Mouse (Mus musculus): ENCODE measurements at regions not wholly inside any gene's neighbourhood (a gene's known extent, or its start where the extent isn't known, plus 50 kb on each side); places are given as distances from the start of the nearest gene placed in this dataset.
A peak's percentile ranks its signal among the peaks of the same experiment; 100 is the strongest.

- Histone ChIP-seq H3K36me3 (ENCODE audit: insufficient read depth, low read length) (no peaks in the 10 kb centered on the region), H3K4me2 (replicated peaks; ENCODE audit: low read depth, low read length) (no peak overlapping the region), H3K4me1 (ENCODE audit: insufficient read depth, low read length) (no peaks in the 10 kb centered on the region), H3K9ac (replicated peaks; ENCODE audit: low read length) (no peak overlapping the region), H3K27ac (ENCODE audit: low read length) (no peak overlapping the region), H3K4me3 (ENCODE audit: low read length) (no peak overlapping the region), H3K9me3 (ENCODE audit: low read length) (no peaks in the 10 kb centered on the region), H3K27me3 (ENCODE audit: insufficient read depth, low read length) (no peaks in the 10 kb centered on the region)
- ATAC-seq (ENCODE audit: low FRiP score, low TSS enrichment): no peak
Measured at GRCm38 (mm10) chr12:77149835-77150234, 88.1 kb upstream of the Fut8 start.

GRCm38 (mm10) chr12:77148146-77148545 lies 89.8 kb upstream of the Fut8 start:
- Histone ChIP-seq H3K4me1 (ENCODE audit: insufficient read depth, low read length) (no peaks in the 10 kb centered on the region), H3K9ac (replicated peaks; ENCODE audit: low read length) (no peak overlapping the region), H3K4me3 (ENCODE audit: low read length) (no peak overlapping the region), H3K4me2 (replicated peaks; ENCODE audit: low read depth, low read length) (no peak overlapping the region), H3K27me3 (ENCODE audit: insufficient read depth, low read length) (no peaks in the 10 kb centered on the region), H3K27ac (ENCODE audit: low read length) (no peak overlapping the region), H3K36me3 (ENCODE audit: insufficient read depth, low read length) (no peaks in the 10 kb centered on the region), H3K9me3 (ENCODE audit: low read length) (no peaks in the 10 kb centered on the region)
- 93% methylated on average over 2 of the region's 2 CpGs for WGBS
- ATAC-seq (ENCODE audit: low FRiP score, low TSS enrichment): no peak

- H3K9ac ChIP-seq (replicated peaks; ENCODE audit: low read length): no peak overlapping the region
- no peak overlapping the region for H3K27ac ChIP-seq (ENCODE audit: low read length)
- H3K9me3 ChIP-seq (ENCODE audit: low read length): no peaks in the 10 kb centered on the region
- ATAC-seq (ENCODE audit: low FRiP score, low TSS enrichment): no peak
- whole genome bisulfite sequencing: 56% methylated on average over 3 of the region's 3 CpGs
- no peaks in the 10 kb centered on the region for H3K27me3 ChIP-seq (ENCODE audit: insufficient read depth, low read length)
- H3K4me1 ChIP-seq (ENCODE audit: insufficient read depth, low read length): no peaks in the 10 kb centered on the region
- H3K36me3 ChIP-seq (ENCODE audit: insufficient read depth, low read length): no peaks in the 10 kb centered on the region
- no peak overlapping the region for H3K4me3 ChIP-seq (ENCODE audit: low read length)
- no peak overlapping the region for H3K4me2 ChIP-seq (replicated peaks; ENCODE audit: low read depth, low read length)
Measured at GRCm38 (mm10) chr12:77143958-77144357, 94.0 kb upstream of the Fut8 start.

GRCm38 (mm10) chr12:77143521-77143920 lies 94.4 kb upstream of the Fut8 start:
- H3K4me2 ChIP-seq (replicated peaks; ENCODE audit: low read depth, low read length): no peak overlapping the region
- H3K27ac ChIP-seq (ENCODE audit: low read length): no peak overlapping the region
- no peak overlapping the region for H3K4me3 ChIP-seq (ENCODE audit: low read length)
- no peak for ATAC-seq (ENCODE audit: low FRiP score, low TSS enrichment)
- no peaks in the 10 kb centered on the region for H3K36me3 ChIP-seq (ENCODE audit: insufficient read depth, low read length)
- H3K4me1 ChIP-seq (ENCODE audit: insufficient read depth, low read length): no peaks in the 10 kb centered on the region
- no peaks in the 10 kb centered on the region for H3K27me3 ChIP-seq (ENCODE audit: insufficient read depth, low read length)
- H3K9me3 ChIP-seq (ENCODE audit: low read length): no peaks in the 10 kb centered on the region
- H3K9ac ChIP-seq (replicated peaks; ENCODE audit: low read length): no peak overlapping the region
- 73% methylated on average over 6 of the region's 6 CpGs for WGBS

GRCm38 (mm10) chr12:77143105-77143504 lies 94.8 kb upstream of the Fut8 start:
- H3K9ac ChIP-seq (replicated peaks; ENCODE audit: low read length): no peak overlapping the region
- WGBS: 93% methylated on average over 12 of the region's 12 CpGs
- H3K36me3 ChIP-seq (ENCODE audit: insufficient read depth, low read length): no peaks in the 10 kb centered on the region
- no peak for ATAC-seq (ENCODE audit: low FRiP score, low TSS enrichment)
- no peak overlapping the region for H3K4me3 ChIP-seq (ENCODE audit: low read length)
- no peak overlapping the region for H3K4me2 ChIP-seq (replicated peaks; ENCODE audit: low read depth, low read length)
- no peak overlapping the region for H3K27ac ChIP-seq (ENCODE audit: low read length)
- H3K9me3 ChIP-seq (ENCODE audit: low read length): no peaks in the 10 kb centered on the region
- no peaks in the 10 kb centered on the region for H3K27me3 ChIP-seq (ENCODE audit: insufficient read depth, low read length)
- H3K4me1 ChIP-seq (ENCODE audit: insufficient read depth, low read length): no peaks in the 10 kb centered on the region

- H3K9ac ChIP-seq (replicated peaks; ENCODE audit: low read length): no peak overlapping the region
- H3K27ac ChIP-seq (ENCODE audit: low read length): no peak overlapping the region
- no peak for ATAC-seq (ENCODE audit: low FRiP score, low TSS enrichment)
- H3K27me3 ChIP-seq (ENCODE audit: insufficient read depth, low read length): no peaks in the 10 kb centered on the region
- H3K36me3 ChIP-seq (ENCODE audit: insufficient read depth, low read length): no peaks in the 10 kb centered on the region
- no peak overlapping the region for H3K4me3 ChIP-seq (ENCODE audit: low read length)
- H3K4me1 ChIP-seq (ENCODE audit: insufficient read depth, low read length): no peaks in the 10 kb centered on the region
- H3K9me3 ChIP-seq (ENCODE audit: low read length): no peaks in the 10 kb centered on the region
- WGBS: 80% methylated on average over 4 of the region's 4 CpGs
- no peak overlapping the region for H3K4me2 ChIP-seq (replicated peaks; ENCODE audit: low read depth, low read length)
Measured at GRCm38 (mm10) chr12:77142224-77142623, 95.7 kb upstream of the Fut8 start.

- no peak overlapping the region for H3K27ac ChIP-seq (ENCODE audit: low read length)
- H3K36me3 ChIP-seq (ENCODE audit: insufficient read depth, low read length): no peaks in the 10 kb centered on the region
- H3K9me3 ChIP-seq (ENCODE audit: low read length): no peaks in the 10 kb centered on the region
- no peak overlapping the region for H3K9ac ChIP-seq (replicated peaks; ENCODE audit: low read length)
- H3K27me3 ChIP-seq (ENCODE audit: insufficient read depth, low read length): no peaks in the 10 kb centered on the region
- no peak overlapping the region for H3K4me3 ChIP-seq (ENCODE audit: low read length)
- no peak overlapping the region for H3K4me2 ChIP-seq (replicated peaks; ENCODE audit: low read depth, low read length)
- H3K4me1 ChIP-seq (ENCODE audit: insufficient read depth, low read length): no peaks in the 10 kb centered on the region
- no peak for ATAC-seq (ENCODE audit: low FRiP score, low TSS enrichment)
- 80% methylated on average over 8 of the region's 8 CpGs for WGBS
Measured at GRCm38 (mm10) chr12:77141260-77142201, 96.4 kb upstream of the Fut8 start.

GRCm38 (mm10) chr12:77140656-77141055 lies 97.3 kb upstream of the Fut8 start:
- H3K4me1 ChIP-seq (ENCODE audit: insufficient read depth, low read length): no peaks in the 10 kb centered on the region
- no peak overlapping the region for H3K27ac ChIP-seq (ENCODE audit: low read length)
- WGBS: 44% methylated on average over 6 of the region's 6 CpGs
- H3K27me3 ChIP-seq (ENCODE audit: insufficient read depth, low read length): no peaks in the 10 kb centered on the region
- no peaks in the 10 kb centered on the region for H3K36me3 ChIP-seq (ENCODE audit: insufficient read depth, low read length)
- H3K4me3 ChIP-seq (ENCODE audit: low read length): no peak overlapping the region
- H3K4me2 ChIP-seq (replicated peaks; ENCODE audit: low read depth, low read length): no peak overlapping the region
- H3K9ac ChIP-seq (replicated peaks; ENCODE audit: low read length): no peak overlapping the region
- no peaks in the 10 kb centered on the region for H3K9me3 ChIP-seq (ENCODE audit: low read length)
- no peak for ATAC-seq (ENCODE audit: low FRiP score, low TSS enrichment)

GRCm38 (mm10) chr12:77140141-77140540 lies 97.8 kb upstream of the Fut8 start:
- H3K9me3 ChIP-seq (ENCODE audit: low read length): no peaks in the 10 kb centered on the region
- WGBS: 78% methylated on average over 5 of the region's 5 CpGs
- no peak overlapping the region for H3K4me2 ChIP-seq (replicated peaks; ENCODE audit: low read depth, low read length)
- H3K36me3 ChIP-seq (ENCODE audit: insufficient read depth, low read length): no peaks in the 10 kb centered on the region
- no peak overlapping the region for H3K9ac ChIP-seq (replicated peaks; ENCODE audit: low read length)
- no peaks in the 10 kb centered on the region for H3K27me3 ChIP-seq (ENCODE audit: insufficient read depth, low read length)
- H3K4me3 ChIP-seq (ENCODE audit: low read length): no peak overlapping the region
- no peak overlapping the region for H3K27ac ChIP-seq (ENCODE audit: low read length)
- ATAC-seq (ENCODE audit: low FRiP score, low TSS enrichment): no peak
- H3K4me1 ChIP-seq (ENCODE audit: insufficient read depth, low read length): no peaks in the 10 kb centered on the region

- Histone ChIP-seq H3K36me3 (ENCODE audit: insufficient read depth, low read length) (no peaks in the 10 kb centered on the region), H3K9me3 (ENCODE audit: low read length) (no peaks in the 10 kb centered on the region), H3K27ac (ENCODE audit: low read length) (no peak overlapping the region), H3K4me3 (ENCODE audit: low read length) (no peak overlapping the region), H3K4me2 (replicated peaks; ENCODE audit: low read depth, low read length) (no peak overlapping the region), H3K9ac (replicated peaks; ENCODE audit: low read length) (no peak overlapping the region), H3K4me1 (ENCODE audit: insufficient read depth, low read length) (no peaks in the 10 kb centered on the region), H3K27me3 (ENCODE audit: insufficient read depth, low read length) (no peaks in the 10 kb centered on the region)
- 0 out of 2 replicates have a peak, but pooled peaks have one; percentile 42 for ATAC-seq (ENCODE audit: low FRiP score, low TSS enrichment)
- WGBS: 78% methylated on average over 2 of the region's 2 CpGs
Measured at GRCm38 (mm10) chr12:77139718-77140117, 98.2 kb upstream of the Fut8 start.

Measured in kidney, embryonic 16.5 days (tissue).